Mouse (Mus musculus) C2C12 (cell line): ENCODE data around the gene Wwc1.

Experiments used
- CTCF ChIP-seq: IDR thresholded peaks from one replicate; pipeline ENCODE4 v1.5.1; 2011; ENCODE audit not compliant: control insufficient read depth, insufficient read depth, insufficient read length
- FOSL1 ChIP-seq: IDR thresholded peaks from one replicate; pipeline ENCODE4 v1.8.0; 2011; ENCODE audit warnings: mild to moderate bottlenecking, low read length; ENCODE audit not compliant: poor library complexity, insufficient read depth, severe bottlenecking
- MYOG ChIP-seq: IDR thresholded peaks from one replicate; pipeline ENCODE4 v1.6.1; 2011; ENCODE audit not compliant: control insufficient read depth, insufficient read length; ENCODE audit errors: extremely low read depth

DNA sequence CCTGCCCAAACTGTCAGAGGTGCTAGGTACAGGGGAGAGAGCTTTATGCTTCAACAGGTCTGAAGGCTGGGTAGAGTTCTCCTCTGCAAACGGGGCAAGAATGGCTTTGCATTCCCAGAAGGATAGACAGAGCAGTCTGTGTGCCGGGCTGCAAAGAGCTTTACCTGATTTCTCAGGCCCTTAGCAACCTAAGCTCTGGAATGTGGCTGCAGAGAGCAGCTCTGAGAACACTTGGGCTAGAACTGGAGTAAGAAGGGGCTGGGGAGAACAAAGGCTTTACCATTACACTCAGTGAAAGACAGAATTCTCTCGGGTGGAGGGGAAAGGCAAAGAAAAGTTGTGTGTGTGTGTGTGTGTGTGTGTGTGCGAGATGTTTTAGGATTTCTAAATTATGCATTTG is 86.9 kb downstream of the Wwc1 start:
- TF ChIP-seq FOSL1 (no peak), CTCF (no peak), MYOG (no peak)
